Mouse (Mus musculus) Muller cell, postnatal 12 days (primary cell): ENCODE results near the gene Ttll1.
A peak's percentile ranks its signal among the peaks of the same experiment; 100 is the strongest.
"Not testable (repeated sequence)": the region's sequence is repeated elsewhere in the genome, so short reads cannot be mapped to it uniquely, and the experiment has no call there.

Source experiments
- DNase-seq: peaks from one replicate; pipeline ENCODE4 v3.0.0-alpha.2; 2015; ENCODE audit errors: inconsistent ontology term

Ttll1 gene

DNA sequence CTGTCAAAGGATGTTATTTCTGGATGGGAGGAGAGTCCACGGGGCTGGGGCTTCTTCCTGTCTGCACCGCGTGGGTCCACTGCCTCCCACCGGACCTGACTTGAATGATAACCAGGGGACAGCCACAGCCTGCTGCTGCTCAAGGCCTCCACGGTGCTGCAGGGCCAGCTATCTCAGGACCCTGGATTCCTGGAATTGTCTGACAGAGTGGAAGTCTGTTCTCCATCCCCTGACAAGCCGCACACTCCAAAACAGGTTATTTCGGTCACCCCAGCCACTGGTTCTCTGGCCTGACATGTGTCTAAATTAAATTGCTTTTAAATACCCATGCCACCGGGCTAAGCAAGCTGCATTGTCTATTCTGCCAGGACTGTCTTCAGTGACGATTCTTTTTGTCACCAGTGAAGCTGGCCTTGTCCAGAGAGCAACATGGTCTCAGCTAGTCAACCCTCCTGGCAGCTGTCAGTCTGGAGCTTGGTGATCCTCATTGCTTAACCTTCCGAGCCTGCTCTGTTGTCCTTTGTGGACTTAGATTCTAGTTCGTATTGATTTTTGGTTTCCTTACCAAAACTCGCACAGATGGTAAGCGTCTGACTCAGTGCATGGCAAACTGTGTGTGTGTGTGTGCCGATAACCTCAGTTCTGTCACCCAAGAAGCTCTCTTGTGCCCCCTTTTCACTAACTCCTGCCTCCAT lies 13.1 kb upstream of the Ttll1 start:
- DNase-seq = no peak

GRCm38 (mm10) chr15:83523196-83523595 lies 12.5 kb upstream of the Ttll1 start:
- DNase-seq = no peak

DNA sequence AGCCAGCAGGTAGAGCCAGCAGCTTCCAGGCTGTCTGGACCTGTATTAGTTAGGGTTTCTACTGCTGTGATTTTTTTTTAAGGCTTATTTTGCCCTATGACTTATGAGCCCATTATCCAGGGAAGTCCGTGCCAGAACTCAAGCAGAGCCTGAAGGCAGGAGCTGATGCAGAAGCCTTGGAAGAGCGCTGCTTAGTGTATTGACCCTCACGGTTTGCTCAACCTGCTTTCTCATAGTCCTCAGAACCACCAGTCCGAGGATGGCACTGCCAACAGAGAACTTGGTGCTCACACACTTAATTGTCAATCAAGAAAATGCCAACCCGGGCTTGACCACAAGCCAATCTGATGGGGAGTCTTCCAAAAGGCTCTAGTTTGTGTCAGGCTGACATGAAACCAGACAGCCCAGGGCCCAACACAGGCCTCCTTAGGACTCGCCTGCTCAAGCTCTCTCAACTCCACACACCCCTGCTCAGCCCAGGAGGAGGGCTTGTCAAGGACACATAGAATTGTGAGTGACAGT lies 10.2 kb upstream of the Ttll1 start:
- no peak for DNase-seq

DNA sequence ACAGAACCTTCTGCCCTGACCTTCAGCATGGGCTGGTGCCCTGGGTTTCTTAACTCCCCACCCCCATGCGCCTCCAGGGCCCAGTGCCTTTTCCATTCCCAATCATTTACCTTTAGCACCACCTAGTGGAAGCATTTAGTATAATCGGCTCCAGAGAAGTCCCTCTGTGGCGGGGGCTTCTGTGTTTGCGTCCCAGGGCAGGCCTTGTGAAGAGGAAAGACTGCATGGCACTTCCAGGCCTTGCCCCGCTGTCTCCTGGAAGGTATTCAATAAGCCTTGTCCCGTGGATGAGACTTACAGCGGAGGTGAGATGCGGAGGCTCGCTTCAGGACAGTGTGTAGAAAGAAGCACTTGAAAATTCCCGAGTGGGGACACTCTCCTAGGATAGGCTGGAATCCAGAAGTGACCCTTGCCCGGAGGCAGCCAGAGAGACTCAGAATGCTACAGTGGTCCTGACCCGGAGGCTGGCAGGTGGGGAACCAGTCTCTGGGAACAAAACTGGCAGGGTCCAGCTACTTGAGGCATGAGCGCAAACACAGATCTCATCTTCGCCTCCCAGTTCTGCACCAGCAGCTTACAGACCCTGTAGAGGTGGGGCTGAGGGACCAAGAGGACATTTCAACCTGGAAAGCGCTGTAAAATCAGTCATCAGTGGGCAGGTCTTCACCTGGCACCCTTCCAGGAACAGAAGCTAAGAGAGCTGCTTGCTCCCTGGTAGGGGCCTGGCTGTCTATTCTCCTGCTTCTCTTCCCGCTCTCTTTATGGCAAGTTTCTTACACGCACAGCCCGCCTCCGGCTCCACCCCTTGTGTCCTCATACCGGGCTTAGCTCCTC lies 7.7 kb upstream of the Ttll1 start:
- peak; percentile 65 for DNase-seq

DNA sequence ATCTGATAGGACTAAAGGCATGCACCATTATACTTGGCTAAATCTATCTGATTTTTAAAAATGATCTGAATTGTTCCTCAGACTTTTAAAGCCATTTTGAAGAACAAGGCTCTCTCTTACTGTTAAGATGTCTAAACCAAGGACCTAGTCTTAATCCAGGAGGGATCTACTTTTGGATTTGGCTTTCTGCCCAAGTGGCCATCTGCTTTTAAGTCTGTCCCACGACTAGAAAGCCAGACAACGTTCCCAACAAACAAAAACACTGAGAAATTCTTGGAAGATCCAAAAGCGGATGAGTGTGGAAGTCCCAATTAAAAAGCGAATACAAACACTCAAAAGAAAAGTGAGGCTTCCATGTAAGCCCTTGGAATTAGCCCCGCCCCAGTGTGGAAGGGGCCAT lies 4.3 kb upstream of the Ttll1 start:
- no peak for DNase-seq

DNA sequence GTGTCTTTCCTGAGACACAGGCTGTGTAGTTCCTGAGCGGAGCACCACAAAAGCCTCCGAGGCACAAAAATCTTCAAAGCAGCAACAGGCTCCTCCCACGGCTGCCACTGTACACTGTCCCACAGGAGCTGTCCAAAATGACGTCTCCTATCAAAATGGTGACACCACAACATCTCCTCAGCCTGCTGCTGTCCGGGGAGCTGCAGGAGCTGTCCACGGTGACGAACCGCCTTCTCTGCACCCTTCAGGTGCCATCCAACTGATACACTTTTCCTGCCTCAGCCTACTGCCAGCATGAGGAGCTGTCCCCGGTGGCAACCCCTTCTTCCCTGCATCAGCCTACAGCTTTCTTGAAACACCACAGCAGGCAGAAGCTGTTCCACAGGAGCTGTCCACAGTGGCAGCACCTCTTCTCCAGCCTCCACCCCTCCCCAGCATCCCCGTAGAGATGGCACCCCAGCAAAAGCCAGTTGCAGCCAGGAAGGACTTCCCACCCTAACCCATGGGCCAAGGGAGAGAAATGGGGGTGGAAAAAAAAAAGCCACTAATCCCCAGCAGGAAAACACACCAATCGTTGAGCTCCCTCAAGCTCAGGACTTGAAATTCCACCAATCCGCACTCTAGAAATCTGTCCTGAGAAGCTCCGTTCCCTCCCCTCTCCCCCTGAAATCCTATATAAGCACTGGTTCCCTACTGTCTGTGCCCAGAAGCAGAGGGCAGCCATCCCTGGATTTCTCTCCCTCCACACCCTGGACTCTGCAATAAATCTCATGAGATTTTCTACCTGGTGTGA lies 2.0 kb upstream of the Ttll1 start:
- DNase-seq = no peak

GRCm38 (mm10) chr15:83509950-83510804 lies 516 bp downstream of the Ttll1 start:
- DNase-seq = no peak

- DNase-seq = not testable (repeated sequence)
Measured at GRCm38 (mm10) chr15:83501483-83501882, 9.2 kb downstream of the Ttll1 start.

DNA sequence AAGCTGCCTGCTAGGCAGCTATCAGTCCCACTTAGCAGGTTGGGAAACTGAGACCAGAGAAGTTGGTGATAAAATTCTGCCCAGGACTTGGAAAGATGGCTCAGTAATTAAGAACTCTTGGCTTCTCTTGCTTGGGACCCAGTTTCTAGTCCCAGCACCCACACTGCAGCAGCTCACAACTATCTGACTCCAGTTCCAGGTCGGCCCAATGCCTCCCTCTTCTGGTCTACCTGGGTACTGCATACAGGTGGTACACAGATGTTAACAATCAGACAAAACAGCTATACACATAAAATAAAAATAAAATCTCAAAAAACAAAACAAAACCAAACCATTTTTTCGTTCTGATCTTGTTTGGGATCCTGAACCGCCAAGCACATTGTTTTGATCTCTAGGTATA lies 10.3 kb downstream of the Ttll1 start:
- no peak for DNase-seq

DNA sequence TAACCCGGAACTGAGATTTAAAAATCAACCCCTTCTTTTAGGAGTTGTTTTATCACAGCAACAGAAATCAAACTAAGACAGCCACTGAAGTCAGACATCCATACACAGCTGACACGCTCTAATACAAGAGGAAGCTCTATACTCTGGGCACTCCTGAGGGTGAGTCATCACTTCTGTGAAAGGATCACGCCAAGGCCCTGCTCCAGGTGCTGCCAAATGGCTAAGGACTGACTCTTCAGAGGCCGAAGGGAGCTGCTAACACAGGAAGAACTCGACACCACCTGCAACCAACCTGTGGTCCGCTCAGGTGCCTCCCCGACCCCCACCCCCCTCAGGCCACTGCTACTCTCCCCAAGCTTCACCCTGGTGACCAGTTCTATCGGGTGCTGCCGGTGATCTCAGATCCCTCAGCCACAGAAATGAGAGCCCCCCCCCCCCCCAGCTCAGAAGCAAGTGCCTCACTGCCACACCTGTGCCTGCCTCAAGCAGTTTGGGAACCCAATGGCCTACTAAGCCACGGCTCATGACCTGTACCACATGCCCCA lies 11.4 kb downstream of the Ttll1 start:
- DNase-seq = no peak

GRCm38 (mm10) chr15:83497299-83497698 lies 13.4 kb downstream of the Ttll1 start:
- DNase-seq = no peak

- no peak for DNase-seq
Measured at GRCm38 (mm10) chr15:83495787-83496367, 14.8 kb downstream of the Ttll1 start.

GRCm38 (mm10) chr15:83495195-83495594 lies 15.5 kb downstream of the Ttll1 start:
- DNase-seq = no peak

DNA sequence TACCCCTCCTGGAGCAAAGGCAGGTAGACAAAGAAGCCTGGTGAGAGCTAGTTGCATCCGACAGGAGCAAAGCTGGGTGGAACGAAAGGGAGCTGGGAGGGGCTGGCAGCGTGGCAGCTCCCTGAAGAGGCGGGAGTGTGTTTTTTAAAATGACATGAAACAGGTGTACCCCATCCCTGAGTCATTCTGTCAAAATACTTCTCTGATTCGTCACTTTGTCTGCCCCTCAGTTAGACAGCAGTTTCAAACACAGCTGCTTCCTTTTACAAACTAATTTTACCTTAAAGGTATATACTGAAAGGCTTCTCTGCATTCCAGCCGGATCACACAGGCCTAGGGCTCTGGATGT lies 16.1 kb downstream of the Ttll1 start:
- DNase-seq = no peak

- no peak for DNase-seq
Measured at GRCm38 (mm10) chr15:83493856-83494571, 16.7 kb downstream of the Ttll1 start.

- no peak for DNase-seq
Measured at GRCm38 (mm10) chr15:83491891-83492290, 18.8 kb downstream of the Ttll1 start.

- no peak for DNase-seq
Measured at GRCm38 (mm10) chr15:83489471-83489870, 21.2 kb downstream of the Ttll1 start.

DNA sequence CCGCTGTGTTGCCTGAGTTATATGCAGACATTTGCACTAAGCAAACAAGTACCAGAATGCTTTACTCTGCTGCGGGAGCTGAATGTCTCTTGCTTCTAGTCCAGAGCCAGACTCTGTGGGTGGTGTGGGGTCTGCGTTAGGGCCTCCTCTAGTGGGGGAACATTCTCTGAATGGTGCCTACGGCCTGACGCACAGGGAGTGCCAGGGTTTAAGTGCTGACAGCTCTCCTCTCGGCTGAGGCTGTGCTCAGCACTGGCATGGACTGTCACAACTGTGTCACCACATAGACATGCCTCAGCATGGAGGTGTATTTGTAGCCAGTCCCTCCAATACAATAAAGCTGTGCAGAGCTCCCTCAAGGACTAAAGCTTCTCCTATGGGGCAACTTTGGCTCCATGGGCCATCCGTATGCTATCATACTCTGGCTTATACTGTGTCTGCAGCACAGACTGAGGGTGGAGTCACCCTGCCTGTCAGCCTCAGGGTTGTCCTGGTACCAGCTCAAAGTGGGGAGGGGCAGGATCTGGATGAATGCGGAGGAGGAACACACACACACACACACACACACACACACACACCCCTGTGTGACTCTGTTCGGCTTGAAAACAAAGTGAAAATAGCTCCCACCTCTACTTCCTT lies 23.1 kb downstream of the Ttll1 start:
- DNase-seq = no peak

GRCm38 (mm10) chr15:83484311-83484710 lies 26.4 kb downstream of the Ttll1 start:
- no peak for DNase-seq
